Mouse (Mus musculus) liver, postnatal 0 days (tissue): Measurements from ENCODE around the gene Tle6. TPM values are rescaled to one million over a fixed set of nuclear protein-coding genes. Genes with fewer than 3 reads are reported as not detected.

Experiments used
- ATAC-seq: fragments of 200-750 bp; cut with Nextera tagmentation; 2 replicates; pipeline ENCODE4 v1.8.0; 2017; ENCODE audit warnings: mild to moderate bottlenecking, moderate library complexity
- DNase-seq: peaks from one replicate; pipeline ENCODE4 v3.0.0-alpha.2; 2016
- H3K27ac ChIP-seq: fragments of 300-500 bp; sonication (generic); 2 replicates; pipeline ENCODE4 v1.5.1; 2014; ENCODE audit warnings: antibody characterized with exemption, moderate library complexity, mild to moderate bottlenecking, low read depth
- H3K27me3 ChIP-seq: fragments of 300-500 bp; sonication (generic); 2 replicates; pipeline ENCODE4 v1.6.1; 2014; ENCODE audit warnings: low read length, control low read depth, mixed read lengths; ENCODE audit not compliant: insufficient read depth
- H3K36me3 ChIP-seq: fragments of 300-500 bp; sonication (generic); replicated peaks from 2 replicates; pipeline ENCODE4 v1.6.1; 2014; ENCODE audit warnings: mild to moderate bottlenecking, control low read depth, low read length, moderate library complexity, mixed read lengths; ENCODE audit not compliant: insufficient read depth
- H3K4me1 ChIP-seq: fragments of 300-500 bp; sonication (generic); 2 replicates; pipeline ENCODE4 v1.6.1; 2014; ENCODE audit warnings: antibody characterized with exemption, mild to moderate bottlenecking, control low read depth; ENCODE audit not compliant: insufficient read depth
- H3K4me2 ChIP-seq: fragments of 300-500 bp; sonication (generic); 2 replicates; pipeline ENCODE4 v1.6.1; 2014; ENCODE audit warnings: low read depth, mild to moderate bottlenecking, low read length, moderate library complexity, mixed read lengths
- H3K4me3 ChIP-seq: fragments of 300-500 bp; sonication (generic); 2 replicates; pipeline ENCODE4 v1.5.1; 2014; ENCODE audit warnings: low read depth, low read length
- H3K9ac ChIP-seq: fragments of 300-500 bp; sonication (generic); replicated peaks from 2 replicates; pipeline ENCODE4 v1.6.1; 2014; ENCODE audit warnings: mild to moderate bottlenecking, moderate library complexity
- H3K9me3 ChIP-seq: fragments of 300-500 bp; sonication (generic); 2 replicates; pipeline ENCODE4 v1.6.1; 2016; ENCODE audit warnings: mild to moderate bottlenecking, control low read depth, low read length, mixed read lengths
- CTCF ChIP-seq: sonication (generic); IDR thresholded peaks from 2 replicates; pipeline ENCODE4 v1.5.1; 2016; ENCODE audit warnings: antibody characterized with exemption, low read depth
- EP300 ChIP-seq: IDR thresholded peaks from 2 replicates; pipeline ENCODE4 v1.6.1; 2016; ENCODE audit warnings: antibody characterized with exemption, low read depth, mild to moderate bottlenecking
- WGBS: fragments of 180-500 bp; shearing (Covaris S2); extraction: QIAGEN DNeasy Blood & Tissue Kit; methylation state at CpG from one replicate; pipeline ENCODE4 v1.1.7; 2014; ENCODE audit not compliant: insufficient replicate concordance; 5-methylcytosine and 5-hydroxymethylcytosine counted together
- polyA plus RNA-seq: library from polyadenylated mRNA; unstranded; fragments of >200 nt; fragmentation: Nextera tagmentation; extraction: Ambion mirVana; gene quantifications from 2 replicates; pipeline ENCODE4 v1.2.1, GENCODE M21; 2015

The Tle6 gene
- polyA plus RNA-seq, 1 experiment from 2014 or later: 3.0 TPM

GRCm38 (mm10) chr10:81608308-81608707 is 7.4 kb upstream of the Tle6 start:
- H3K4me1 ChIP-seq: peaks cover 12% of the 10 kb centered on the region
- no peak overlapping the region for H3K4me3 ChIP-seq
- no peaks in the 10 kb centered on the region for H3K36me3 ChIP-seq
- DNase-seq (no peak), ATAC-seq (no peak)
- H3K27me3 ChIP-seq: no peaks in the 10 kb centered on the region
- no peaks in the 10 kb centered on the region for H3K9me3 ChIP-seq
- no peak overlapping the region for H3K9ac ChIP-seq
- 93% methylated on average over 1 of the region's 1 CpGs for WGBS
- no peak overlapping the region for H3K4me2 ChIP-seq
- TF ChIP-seq EP300: no peak
- peak; percentile 40 for TF ChIP-seq CTCF
- no peak overlapping the region for H3K27ac ChIP-seq

GRCm38 (mm10) chr10:81605974-81606751 is 5.3 kb upstream of the Tle6 start, which contains the start of gene BC025920:
Gene BC025920, plus strand, starts transcription at chr10:81606270.
- Histone ChIP-seq H3K9me3 (no peaks in the 10 kb centered on the region), H3K4me1 (peaks cover 25% of the 10 kb centered on the region), H3K36me3 (no peaks in the 10 kb centered on the region), H3K9ac (peak within 1 kb of the TSS; percentile 58), H3K4me2 (peak within 1 kb of the TSS; percentile 91), H3K4me3 (peak within 1 kb of the TSS; percentile 60), H3K27me3 (no peaks in the 10 kb centered on the region), H3K27ac (peak within 1 kb of the TSS; percentile 92)
- peak; percentile 70 for TF ChIP-seq EP300
- TF ChIP-seq CTCF: no peak
- WGBS: 1% methylated on average over 39 of the region's 39 CpGs
- ATAC-seq: peak; percentile 92
- peak; percentile 95 for DNase-seq

- Histone ChIP-seq H3K27me3 (no peaks in the 10 kb centered on the region), H3K4me3 (peak overlapping the region; percentile 60), H3K9me3 (no peaks in the 10 kb centered on the region), H3K4me2 (peak overlapping the region; percentile 91), H3K4me1 (peaks cover 29% of the 10 kb centered on the region), H3K27ac (peak overlapping the region; percentile 86), H3K9ac (peak overlapping the region; percentile 35), H3K36me3 (no peaks in the 10 kb centered on the region)
- ATAC-seq (peak; percentile 12), DNase-seq (no peak)
- WGBS: under 1% methylated on average over 14 of the region's 14 CpGs
- no peak for TF ChIP-seq CTCF
- TF ChIP-seq EP300: no peak
Observed at GRCm38 (mm10) chr10:81605666-81605973, 4.7 kb upstream of the Tle6 start.

GRCm38 (mm10) chr10:81604968-81605665 is 4.2 kb upstream of the Tle6 start:
- 8% methylated on average over 29 of the region's 29 CpGs for WGBS
- peak overlapping the region; percentile 91 for H3K4me2 ChIP-seq
- H3K9ac ChIP-seq: peak overlapping the region; percentile 35
- H3K4me1 ChIP-seq: peaks cover 31% of the 10 kb centered on the region
- no peaks in the 10 kb centered on the region for H3K36me3 ChIP-seq
- H3K27ac ChIP-seq: peak overlapping the region; percentile 86
- H3K9me3 ChIP-seq: no peaks in the 10 kb centered on the region
- peak overlapping the region; percentile 60 for H3K4me3 ChIP-seq
- peak; percentile 35 for ATAC-seq
- DNase-seq: peak; percentile 90
- TF ChIP-seq EP300 (no peak), CTCF (peak; percentile 95)
- no peaks in the 10 kb centered on the region for H3K27me3 ChIP-seq

- WGBS: 51% methylated on average over 12 of the region's 12 CpGs
- Histone ChIP-seq H3K4me3 (no peak overlapping the region), H3K27ac (no peak overlapping the region), H3K9me3 (no peaks in the 10 kb centered on the region), H3K9ac (no peak overlapping the region), H3K27me3 (no peaks in the 10 kb centered on the region), H3K4me1 (peaks cover 35% of the 10 kb centered on the region), H3K36me3 (no peaks in the 10 kb centered on the region), H3K4me2 (peak overlapping the region; percentile 91)
- DNase-seq: no peak
- no peak for TF ChIP-seq EP300
- no peak for TF ChIP-seq CTCF
- ATAC-seq: no peak
Observed at GRCm38 (mm10) chr10:81604019-81604967, 3.4 kb upstream of the Tle6 start.

- WGBS: 12% methylated on average over 4 of the region's 4 CpGs
- Histone ChIP-seq H3K4me1 (peaks cover 38% of the 10 kb centered on the region), H3K4me2 (no peak overlapping the region), H3K27ac (no peak overlapping the region), H3K4me3 (no peak overlapping the region), H3K9me3 (no peaks in the 10 kb centered on the region), H3K9ac (no peak overlapping the region), H3K27me3 (no peaks in the 10 kb centered on the region), H3K36me3 (no peaks in the 10 kb centered on the region)
- TF ChIP-seq CTCF (peak; percentile 82), EP300 (no peak)
- DNase-seq (no peak), ATAC-seq (no peak)
Observed at GRCm38 (mm10) chr10:81602741-81603151, 1.9 kb upstream of the Tle6 start.
